Mouse (Mus musculus): Measurements from ENCODE around the gene Swsap1. TPM values are rescaled to one million over a fixed set of nuclear protein-coding genes. Genes with fewer than 3 reads are reported as not detected.

Gene Swsap1
- polyA plus RNA-seq, 1 experiment from 2014 or later, result 2.1 TPM

- Histone ChIP-seq H3K27ac (no peak within 1 kb of the TSS), H3K9ac (peak within 1 kb of the TSS; percentile 29; the same call in 1 of the 2 replicates), H3K9me3 (replicated peaks) (no peaks in the 10 kb centered on the region), H3K4me3 (replicated peaks) (peak within 1 kb of the TSS; percentile 56), H3K27me3 (peaks cover 16% of the 10 kb centered on the region), H3K4me1 (replicated peaks) (peaks cover 27% of the 10 kb centered on the region), H3K4me2 (peak within 1 kb of the TSS; percentile 75), H3K36me3 (0 out of 2 replicates have a peak, but pooled peaks cover 2% of the 10 kb centered on the region)
- peak; percentile 89 for DNase-seq
- ATAC-seq (ENCODE audit: low read depth), result peak; percentile 93
- WGBS (ENCODE audit: insufficient replicate concordance), result 3% methylated on average over 42 of the region's 43 CpGs
Observed at GRCm38 (mm10) chr9:21936692-21937570, 18.6 kb upstream of the Swsap1 start, which contains the start of gene Plppr2. Gene Plppr2 (plus strand): TSS chr9:21937033.

GRCm38 (mm10) chr9:21937711-21938175, 17.8 kb upstream of the Swsap1 start:
- no peak overlapping the region for H3K27ac ChIP-seq
- no peak overlapping the region for H3K9ac ChIP-seq
- WGBS (ENCODE audit: insufficient replicate concordance), result 73% methylated on average over 4 of the region's 4 CpGs
- 0 out of 2 replicates have a peak, but pooled peaks cover 2% of the 10 kb centered on the region for H3K36me3 ChIP-seq
- H3K9me3 ChIP-seq (replicated peaks), result no peaks in the 10 kb centered on the region
- H3K4me3 ChIP-seq (replicated peaks), result no peak overlapping the region
- DNase-seq, result no peak
- H3K27me3 ChIP-seq, result peaks cover 16% of the 10 kb centered on the region
- H3K4me1 ChIP-seq (replicated peaks), result peaks cover 19% of the 10 kb centered on the region
- no peak for ATAC-seq (ENCODE audit: low read depth)
- no peak overlapping the region for H3K4me2 ChIP-seq

GRCm38 (mm10) chr9:21938234-21938855, 17.2 kb upstream of the Swsap1 start:
- 69% methylated on average over 4 of the region's 4 CpGs for WGBS (ENCODE audit: insufficient replicate concordance)
- no peaks in the 10 kb centered on the region for H3K9me3 ChIP-seq (replicated peaks)
- no peak overlapping the region for H3K4me3 ChIP-seq (replicated peaks)
- peaks cover 17% of the 10 kb centered on the region for H3K27me3 ChIP-seq
- 0 out of 2 replicates have a peak, but pooled peaks cover 2% of the 10 kb centered on the region for H3K36me3 ChIP-seq
- no peak overlapping the region for H3K27ac ChIP-seq
- peaks cover 13% of the 10 kb centered on the region for H3K4me1 ChIP-seq (replicated peaks)
- H3K9ac ChIP-seq, result no peak overlapping the region
- DNase-seq (no peak), ATAC-seq (ENCODE audit: low read depth) (no peak)
- H3K4me2 ChIP-seq, result no peak overlapping the region

- Histone ChIP-seq H3K9ac (no peak overlapping the region), H3K4me2 (no peak overlapping the region), H3K4me1 (replicated peaks) (peaks cover 23% of the 10 kb centered on the region), H3K27ac (no peak overlapping the region), H3K36me3 (0 out of 2 replicates have a peak, but pooled peaks cover 2% of the 10 kb centered on the region), H3K9me3 (replicated peaks) (no peaks in the 10 kb centered on the region), H3K27me3 (peaks cover 33% of the 10 kb centered on the region), H3K4me3 (replicated peaks) (no peak overlapping the region)
- 64% methylated on average over 10 of the region's 12 CpGs for WGBS (ENCODE audit: insufficient replicate concordance)
- no peak for DNase-seq
- no peak for ATAC-seq (ENCODE audit: low read depth)
Observed at GRCm38 (mm10) chr9:21943046-21943445, 12.5 kb upstream of the Swsap1 start.

GRCm38 (mm10) chr9:21943638-21944037, 11.9 kb upstream of the Swsap1 start:
- H3K9me3 ChIP-seq (replicated peaks), result no peaks in the 10 kb centered on the region
- 0 out of 2 replicates have a peak, but pooled peaks cover 2% of the 10 kb centered on the region for H3K36me3 ChIP-seq
- no peak overlapping the region for H3K9ac ChIP-seq
- 39% methylated on average over 12 of the region's 12 CpGs for WGBS (ENCODE audit: insufficient replicate concordance)
- H3K4me3 ChIP-seq (replicated peaks), result no peak overlapping the region
- DNase-seq, result no peak
- peaks cover 39% of the 10 kb centered on the region for H3K27me3 ChIP-seq
- H3K4me1 ChIP-seq (replicated peaks), result peaks cover 25% of the 10 kb centered on the region
- no peak overlapping the region for H3K27ac ChIP-seq
- H3K4me2 ChIP-seq, result no peak overlapping the region
- ATAC-seq (ENCODE audit: low read depth), result no peak

- Histone ChIP-seq H3K4me3 (replicated peaks) (no peak overlapping the region), H3K36me3 (0 out of 2 replicates have a peak, but pooled peaks cover 2% of the 10 kb centered on the region), H3K4me2 (peak overlapping the region; percentile 21; the same call in 1 of the 2 replicates), H3K4me1 (replicated peaks) (peaks cover 25% of the 10 kb centered on the region), H3K27me3 (peaks cover 45% of the 10 kb centered on the region), H3K9ac (no peak overlapping the region), H3K27ac (no peak overlapping the region), H3K9me3 (replicated peaks) (no peaks in the 10 kb centered on the region)
- 13% methylated on average over 23 of the region's 23 CpGs for WGBS (ENCODE audit: insufficient replicate concordance)
- ATAC-seq (ENCODE audit: low read depth) (no peak), DNase-seq (no peak)
Observed at GRCm38 (mm10) chr9:21944267-21944666, 11.3 kb upstream of the Swsap1 start.

GRCm38 (mm10) chr9:21947540-21948130, 7.9 kb upstream of the Swsap1 start:
- H3K9me3 ChIP-seq (replicated peaks), result no peaks in the 10 kb centered on the region
- no peak overlapping the region for H3K27ac ChIP-seq
- DNase-seq, result no peak
- no peak overlapping the region for H3K9ac ChIP-seq
- H3K4me3 ChIP-seq (replicated peaks), result peak overlapping the region; percentile 23; the same call in 1 of the 2 replicates
- H3K27me3 ChIP-seq, result peaks cover 45% of the 10 kb centered on the region
- peak overlapping the region; percentile 43 for H3K4me2 ChIP-seq
- peaks cover 25% of the 10 kb centered on the region for H3K4me1 ChIP-seq (replicated peaks)
- 2% methylated on average over 28 of the region's 28 CpGs for WGBS (ENCODE audit: insufficient replicate concordance)
- peak; percentile 53 for ATAC-seq (ENCODE audit: low read depth)
- H3K36me3 ChIP-seq, result no peaks in the 10 kb centered on the region

GRCm38 (mm10) chr9:21948146-21948545, 7.4 kb upstream of the Swsap1 start:
- Histone ChIP-seq H3K4me2 (no peak overlapping the region), H3K9ac (no peak overlapping the region), H3K4me1 (replicated peaks) (peaks cover 25% of the 10 kb centered on the region), H3K4me3 (replicated peaks) (no peak overlapping the region), H3K36me3 (no peaks in the 10 kb centered on the region), H3K9me3 (replicated peaks) (no peaks in the 10 kb centered on the region), H3K27ac (no peak overlapping the region), H3K27me3 (peaks cover 45% of the 10 kb centered on the region)
- DNase-seq (no peak), ATAC-seq (ENCODE audit: low read depth) (no peak)
- WGBS (ENCODE audit: insufficient replicate concordance), result 35% methylated on average over 8 of the region's 8 CpGs

- Histone ChIP-seq H3K36me3 (no peaks in the 10 kb centered on the region), H3K4me2 (no peak overlapping the region), H3K27me3 (peaks cover 39% of the 10 kb centered on the region), H3K4me1 (replicated peaks) (peaks cover 24% of the 10 kb centered on the region), H3K27ac (no peak overlapping the region), H3K9ac (no peak overlapping the region), H3K4me3 (replicated peaks) (no peak overlapping the region), H3K9me3 (replicated peaks) (no peaks in the 10 kb centered on the region)
- WGBS (ENCODE audit: insufficient replicate concordance), result 55% methylated on average over 6 of the region's 6 CpGs
- no peak for DNase-seq
- ATAC-seq (ENCODE audit: low read depth), result no peak
Observed at GRCm38 (mm10) chr9:21948790-21949189, 6.8 kb upstream of the Swsap1 start.

GRCm38 (mm10) chr9:21950322-21950721, 5.2 kb upstream of the Swsap1 start:
- 15% methylated on average over 11 of the region's 11 CpGs for WGBS (ENCODE audit: insufficient replicate concordance)
- Histone ChIP-seq H3K9ac (no peak overlapping the region), H3K4me1 (replicated peaks) (peaks cover 24% of the 10 kb centered on the region), H3K36me3 (no peaks in the 10 kb centered on the region), H3K4me3 (replicated peaks) (no peak overlapping the region), H3K4me2 (no peak overlapping the region), H3K27ac (no peak overlapping the region), H3K27me3 (peaks cover 31% of the 10 kb centered on the region), H3K9me3 (replicated peaks) (no peaks in the 10 kb centered on the region)
- ATAC-seq (ENCODE audit: low read depth), result no peak
- DNase-seq, result no peak

GRCm38 (mm10) chr9:21951977-21952376, 3.6 kb upstream of the Swsap1 start:
- H3K36me3 ChIP-seq, result no peaks in the 10 kb centered on the region; the same call in 1 of the 2 replicates
- H3K27me3 ChIP-seq, result peaks cover 20% of the 10 kb centered on the region
- no peak for DNase-seq
- H3K4me2 ChIP-seq, result no peak overlapping the region
- ATAC-seq (ENCODE audit: low read depth), result no peak
- H3K9me3 ChIP-seq (replicated peaks), result no peaks in the 10 kb centered on the region
- H3K4me3 ChIP-seq (replicated peaks), result no peak overlapping the region
- no peak overlapping the region for H3K9ac ChIP-seq
- WGBS (ENCODE audit: insufficient replicate concordance), result 61% methylated on average over 3 of the region's 3 CpGs
- H3K4me1 ChIP-seq (replicated peaks), result peaks cover 30% of the 10 kb centered on the region
- no peak overlapping the region for H3K27ac ChIP-seq

Measured in liver, embryonic 13.5 days (tissue).